Mouse (Mus musculus) kidney, postnatal 4 days (tissue): ENCODE results near the gene Gsta4.
A peak's percentile ranks its signal among the peaks of the same experiment; 100 is the strongest.
"Not testable (repeated sequence)": the region's sequence is repeated elsewhere in the genome, so short reads cannot be mapped to it uniquely, and the experiment has no call there.

ENCODE experiments used
- DNase-seq, 2 experiments: peaks; one replicate each; pipeline ENCODE4 v3.0.0; 2021; ENCODE audit warnings: mixed read lengths in 2 of 2

Gsta4 gene

DNA sequence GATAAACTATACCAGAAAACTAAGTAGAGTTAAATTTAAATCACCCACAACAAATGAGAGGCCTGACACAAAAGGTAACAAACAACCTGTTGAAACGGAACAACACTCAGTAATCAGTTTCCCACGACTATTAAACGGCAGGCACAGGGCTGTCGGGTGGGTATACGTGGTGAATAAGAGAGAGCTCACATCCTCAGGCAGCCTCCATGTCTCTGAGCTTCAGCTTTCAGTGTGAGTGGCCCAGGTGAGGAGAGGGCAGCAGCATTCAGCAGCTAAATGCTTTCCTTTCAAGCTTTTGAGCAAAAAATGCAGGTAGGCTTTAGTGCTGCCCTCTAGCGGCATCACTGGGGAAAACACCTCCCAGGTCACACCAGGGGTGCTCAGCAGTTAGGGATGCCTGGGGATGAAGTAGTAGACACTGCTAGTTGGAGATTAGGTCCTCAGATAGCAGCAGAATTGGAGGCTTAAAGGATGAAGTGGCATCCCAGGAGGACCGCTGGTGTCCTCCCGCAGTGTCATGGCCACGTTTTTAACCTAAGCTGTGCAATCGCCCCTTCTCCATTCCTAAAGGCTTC lies 50.6 kb downstream of the Gsta4 start:
- not testable (repeated sequence) for DNase-seq

- DNase-seq, result peak in 1 of 2 experiments; percentile 4
Measured at GRCm38 (mm10) chr9:78255683-78256470, 73.3 kb downstream of the Gsta4 start.

- not testable (repeated sequence) for DNase-seq
Measured at GRCm38 (mm10) chr9:78256914-78257313, 74.3 kb downstream of the Gsta4 start, which contains the start of gene Gm3776. Gm3776 (plus strand) TSS chr9:78257129.
